Mouse (Mus musculus) bone marrow, adult 2 months (tissue): ENCODE measurements around the gene Pdgfa.

ENCODE experiments used
- CTCF ChIP-seq: fragments of 200-500 bp; IDR thresholded peaks from 2 replicates; pipeline ENCODE4 v1.5.1; 2011; ENCODE audit warnings: low read length, control low read depth; ENCODE audit not compliant: control insufficient read depth, insufficient read depth
- POLR2A ChIP-seq: fragments of 200-500 bp; IDR thresholded peaks from 2 replicates; pipeline ENCODE4 v1.6.1; 2011; ENCODE audit warnings: low read depth, mild to moderate bottlenecking, control low read depth, low read length, borderline replicate concordance; ENCODE audit not compliant: control insufficient read depth

DNA sequence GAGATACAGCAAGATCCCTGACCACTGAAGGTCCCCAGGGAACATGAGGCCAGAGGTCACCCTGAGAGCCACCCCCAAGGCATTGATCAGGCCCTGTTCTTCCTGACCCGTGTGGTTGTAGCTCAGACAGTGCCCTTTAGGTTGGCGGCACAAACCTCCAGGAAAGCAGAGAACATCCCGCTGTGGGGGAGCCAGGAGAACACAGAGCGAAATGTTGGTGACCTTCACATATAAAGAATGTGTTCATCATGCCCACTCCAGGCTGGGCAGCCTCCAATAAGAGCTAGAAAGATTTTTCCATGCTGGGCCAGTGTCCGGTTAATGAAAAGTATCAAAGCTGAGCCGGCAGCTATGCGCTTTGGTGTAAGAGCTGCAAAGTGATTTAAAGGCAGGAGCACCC, 43.2 kb downstream of the Pdgfa start:
- no peak for TF ChIP-seq POLR2A
- TF ChIP-seq CTCF = no peak
